Mouse (Mus musculus) myocyte (in vitro differentiated cells): ENCODE results near the gene Dnase2a. TPM values are rescaled to one million over a fixed set of nuclear protein-coding genes. Genes with fewer than 3 reads are reported as not detected.
"Not testable (repeated sequence)": the region's sequence is repeated elsewhere in the genome, so short reads cannot be mapped to it uniquely, and the experiment has no call there.

Experiments used
- H3K27me3 ChIP-seq: one replicate; pipeline ENCODE4 v1.6.1; 2011; ENCODE audit not compliant: control insufficient read depth, insufficient read depth, insufficient read length
- H3K36me3 ChIP-seq: one replicate; pipeline ENCODE4 v1.6.1; 2011; ENCODE audit not compliant: control insufficient read depth, insufficient read depth
- H3K4me2 ChIP-seq: one replicate; pipeline ENCODE4 v1.6.1; 2011; ENCODE audit warnings: low read depth, control low read depth
- H3K4me3 ChIP-seq: one replicate; pipeline ENCODE4 v1.5.1; 2011; ENCODE audit warnings: mild to moderate bottlenecking, control low read depth, moderate library complexity
- H3K79me2 ChIP-seq: one replicate; pipeline ENCODE4 v1.6.1; 2011; ENCODE audit not compliant: control insufficient read depth, insufficient read depth
- H3ac ChIP-seq: one replicate; pipeline ENCODE4 v1.6.1; 2011; ENCODE audit not compliant: control insufficient read depth, insufficient read length
- CEBPB ChIP-seq: IDR thresholded peaks from 2 replicates; pipeline ENCODE4 v1.6.1; 2011; ENCODE audit warnings: mild to moderate bottlenecking, moderate library complexity; ENCODE audit not compliant: poor library complexity, insufficient read depth, severe bottlenecking
- E2F4 ChIP-seq: IDR thresholded peaks from one replicate; pipeline ENCODE4 v1.6.1; 2011; ENCODE audit warnings: mild to moderate bottlenecking, control low read depth, moderate library complexity; ENCODE audit not compliant: insufficient read depth
- MAX ChIP-seq: IDR thresholded peaks from one replicate; pipeline ENCODE4 v1.6.1; 2011; ENCODE audit warnings: low read depth, mild to moderate bottlenecking, control low read depth
- MYOD1 ChIP-seq, 3 experiments: IDR thresholded peaks; one replicate each; pipeline ENCODE4 v1.6.1; 2011; ENCODE audit warnings: control low read depth in 2 of 3, low read depth in 2 of 3, mild to moderate bottlenecking in 2 of 3, moderate library complexity in 1 of 3; ENCODE audit not compliant: insufficient read length in 2 of 3, control insufficient read depth in 1 of 3
- MYOG ChIP-seq, 3 experiments: IDR thresholded peaks; one replicate each; pipeline ENCODE4 v1.6.1; 2011; ENCODE audit warnings: control low read depth in 2 of 3, low read depth in 2 of 3, mild to moderate bottlenecking in 2 of 3; ENCODE audit not compliant: insufficient read length in 2 of 3, control insufficient read depth in 1 of 3, insufficient read depth in 1 of 3
- POLR2A ChIP-seq: IDR thresholded peaks from one replicate; pipeline ENCODE4 v1.6.1; 2011; ENCODE audit warnings: low read depth, mild to moderate bottlenecking, control low read depth, moderate library complexity; ENCODE audit not compliant: insufficient read length
- POLR2AphosphoS2 ChIP-seq: IDR thresholded peaks from one replicate; pipeline ENCODE4 v1.6.1; 2011; ENCODE audit warnings: low read depth, control low read depth; ENCODE audit not compliant: insufficient read length
- REST ChIP-seq: IDR thresholded peaks from one replicate; pipeline ENCODE4 v1.6.1; 2011; ENCODE audit warnings: mild to moderate bottlenecking, control low read depth, moderate library complexity; ENCODE audit not compliant: insufficient read depth, insufficient read length
- SRF ChIP-seq: IDR thresholded peaks from one replicate; pipeline ENCODE4 v1.6.1; 2011; ENCODE audit warnings: low read depth; ENCODE audit not compliant: control insufficient read depth, insufficient read length
- TCF12 ChIP-seq: IDR thresholded peaks from one replicate; pipeline ENCODE4 v1.6.1; 2011; ENCODE audit warnings: mild to moderate bottlenecking, control low read depth; ENCODE audit not compliant: poor library complexity, insufficient read depth, severe bottlenecking
- TCF3 ChIP-seq: IDR thresholded peaks from one replicate; pipeline ENCODE4 v1.6.1; 2011; ENCODE audit warnings: low read depth, control low read depth; ENCODE audit not compliant: insufficient read length
- USF1 ChIP-seq: IDR thresholded peaks from one replicate; pipeline ENCODE4 v1.6.1; 2011; ENCODE audit warnings: low read depth, mild to moderate bottlenecking, control low read depth, moderate library complexity
- polyA plus RNA-seq: library from polyadenylated mRNA; unstranded; fragments of >200 nt; fragmentation: generic; extraction: Trizol; gene quantifications from one replicate; pipeline ENCODE4 v1.2.1, GENCODE M21; 2012; ENCODE audit warnings: missing spikeins

Gene Dnase2a
- polyA plus RNA-seq, 1 experiment: 9.2 TPM

DNA sequence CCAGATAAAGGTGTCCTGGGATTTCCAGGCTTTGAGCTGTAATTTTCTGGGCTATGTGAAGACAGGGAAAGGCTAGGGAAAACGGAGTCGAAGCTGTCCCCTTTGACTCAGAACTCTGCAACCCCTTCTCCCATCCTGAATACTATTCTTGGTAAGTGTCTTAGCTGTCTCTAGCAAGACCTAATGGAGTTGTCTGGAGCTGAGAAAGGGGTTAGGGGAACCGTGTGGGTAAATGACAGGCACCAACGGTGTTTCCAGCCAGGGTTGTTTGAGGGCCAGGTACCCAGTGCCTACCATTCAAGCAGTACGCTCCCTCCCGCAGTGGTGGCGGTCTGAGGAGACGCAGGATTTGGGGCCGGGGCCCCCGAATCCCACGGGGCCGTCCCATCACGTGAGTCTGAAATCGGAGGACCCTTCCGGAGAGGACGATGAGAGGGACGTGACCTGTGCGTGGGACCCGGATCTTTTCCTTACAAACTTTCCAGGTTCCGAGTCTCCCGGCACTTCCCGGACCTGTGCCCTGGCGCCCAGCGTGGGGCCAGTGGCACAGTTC is 5.9 kb upstream of the Dnase2a start:
- TF ChIP-seq POLR2AphosphoS2 (no peak), USF1 (no peak), SRF (no peak), CEBPB (no peak), REST (no peak), E2F4 (no peak), MYOD1 (IDR thresholded peaks at IDR 0.05; ENCODE audit: control insufficient read depth in 1 of 3, insufficient read length in 2 of 3, low read depth in 2 of 3) (no peak), POLR2A (no peak), TCF3 (no peak), MYOG (IDR thresholded peaks at IDR 0.05; ENCODE audit: control insufficient read depth in 1 of 3, insufficient read depth in 1 of 3, insufficient read length in 2 of 3, low read depth in 2 of 3) (no peak), MAX (no peak), TCF12 (no peak)
- Histone ChIP-seq H3K79me2 (no peaks in the 10 kb centered on the region), H3ac (peak overlapping the region; percentile 13), H3K27me3 (no peaks in the 10 kb centered on the region), H3K4me2 (peak overlapping the region; percentile 86), H3K36me3 (no peaks in the 10 kb centered on the region), H3K4me3 (peak overlapping the region; percentile 25)

DNA sequence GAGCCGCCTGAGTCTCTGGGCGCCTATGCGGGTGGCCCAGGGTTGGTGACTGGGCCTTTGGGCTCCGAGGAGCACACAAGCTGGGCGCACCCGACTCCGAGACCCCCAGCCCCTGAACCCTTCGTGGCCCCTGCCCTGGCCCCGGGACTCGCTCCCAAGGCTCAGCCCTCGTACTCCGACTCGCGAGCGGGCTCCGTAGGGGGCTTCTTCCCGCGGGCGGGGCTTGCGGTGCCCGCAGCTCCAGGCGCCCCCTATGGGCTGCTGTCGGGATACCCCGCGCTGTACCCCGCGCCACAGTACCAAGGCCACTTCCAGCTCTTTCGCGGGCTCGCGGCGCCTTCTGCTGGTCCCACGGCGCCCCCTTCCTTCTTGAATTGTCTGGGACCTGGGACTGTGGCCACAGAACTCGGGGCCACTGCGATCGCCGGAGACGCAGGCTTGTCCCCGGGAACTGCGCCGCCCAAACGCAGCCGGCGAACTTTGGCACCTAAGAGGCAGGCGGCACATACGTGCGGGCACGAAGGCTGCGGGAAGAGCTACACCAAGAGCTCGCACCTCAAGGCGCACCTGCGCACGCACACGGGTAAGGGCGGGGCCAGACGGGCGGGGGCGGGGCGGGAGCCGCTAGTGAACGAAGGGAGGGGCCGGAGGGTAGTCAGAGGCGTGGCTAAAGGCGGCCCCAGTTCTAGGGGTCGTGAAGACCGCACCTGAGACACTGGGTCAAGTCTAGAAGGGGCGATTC is 5.3 kb upstream of the Dnase2a start:
- H3K4me3 ChIP-seq: peak overlapping the region; percentile 25
- TF ChIP-seq USF1: no peak
- no peak for TF ChIP-seq TCF3
- TF ChIP-seq POLR2A: no peak
- TF ChIP-seq MAX: no peak
- TF ChIP-seq E2F4: no peak
- TF ChIP-seq REST: no peak
- no peak for TF ChIP-seq POLR2AphosphoS2
- TF ChIP-seq MYOD1 (IDR thresholded peaks at IDR 0.05; ENCODE audit: control insufficient read depth in 1 of 3, insufficient read length in 2 of 3, low read depth in 2 of 3): no peak
- no peak for TF ChIP-seq SRF
- no peak for TF ChIP-seq TCF12
- TF ChIP-seq MYOG (IDR thresholded peaks at IDR 0.05; ENCODE audit: control insufficient read depth in 1 of 3, insufficient read depth in 1 of 3, insufficient read length in 2 of 3, low read depth in 2 of 3): no peak
- TF ChIP-seq CEBPB: no peak

DNA sequence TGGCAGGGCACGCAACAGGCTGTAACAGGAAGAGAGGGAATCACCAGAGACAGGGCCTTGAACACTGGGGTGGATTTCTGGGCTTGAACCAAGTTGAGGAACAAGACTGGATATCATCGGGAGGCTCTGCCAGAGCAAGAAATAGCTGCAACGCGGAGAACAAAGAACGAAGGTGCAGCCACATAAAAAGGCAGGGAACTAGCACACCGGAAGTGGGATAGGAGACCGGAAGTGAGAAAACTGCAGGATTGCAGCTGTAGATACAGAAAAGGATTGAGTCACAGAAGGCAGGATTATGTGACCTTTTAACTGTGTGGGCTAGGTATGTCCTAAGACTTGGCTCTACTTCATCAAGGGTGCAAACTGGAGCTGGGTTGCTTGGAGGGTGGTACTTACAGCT is 4.0 kb upstream of the Dnase2a start:
- Histone ChIP-seq H3K79me2 (no peaks in the 10 kb centered on the region), H3K36me3 (no peaks in the 10 kb centered on the region), H3ac (no peak overlapping the region), H3K27me3 (no peaks in the 10 kb centered on the region), H3K4me2 (no peak overlapping the region), H3K4me3 (no peak overlapping the region)
- TF ChIP-seq REST: no peak
- no peak for TF ChIP-seq MYOG (IDR thresholded peaks at IDR 0.05; ENCODE audit: control insufficient read depth in 1 of 3, insufficient read depth in 1 of 3, insufficient read length in 2 of 3, low read depth in 2 of 3)
- TF ChIP-seq POLR2A: no peak
- TF ChIP-seq MYOD1 (IDR thresholded peaks at IDR 0.05; ENCODE audit: control insufficient read depth in 1 of 3, insufficient read length in 2 of 3, low read depth in 2 of 3): no peak
- no peak for TF ChIP-seq MAX
- no peak for TF ChIP-seq TCF3

More for the DNA sequence above, 5.3 kb upstream of the Dnase2a start:
- Histone ChIP-seq H3K27me3 (no peaks in the 10 kb centered on the region), H3ac (peak overlapping the region; percentile 13), H3K79me2 (no peaks in the 10 kb centered on the region), H3K36me3 (no peaks in the 10 kb centered on the region), H3K4me2 (peak overlapping the region; percentile 86)

DNA sequence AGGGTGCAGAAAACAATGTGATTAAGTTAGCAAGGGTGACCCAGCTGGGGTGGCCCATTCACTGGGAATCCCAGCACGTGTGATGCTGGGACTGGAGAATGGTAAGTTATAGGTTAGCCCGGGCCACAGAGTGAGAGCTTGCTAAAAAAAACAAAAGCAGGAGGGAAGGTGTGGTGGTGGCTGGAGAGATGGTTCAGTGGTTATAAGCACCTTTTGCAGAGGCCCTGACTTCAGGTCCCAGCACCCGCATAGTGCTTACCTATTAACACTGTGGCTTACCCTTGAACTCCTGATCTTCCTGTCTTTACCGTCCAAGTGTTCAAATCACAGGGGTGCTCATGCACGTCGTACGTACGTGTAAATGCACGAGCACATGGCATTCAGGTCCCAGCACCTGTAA is 1.3 kb upstream of the Dnase2a start:
- no peak overlapping the region for H3K4me2 ChIP-seq
- no peak overlapping the region for H3ac ChIP-seq
- no peak for TF ChIP-seq TCF3
- TF ChIP-seq TCF12: no peak
- no peak for TF ChIP-seq POLR2AphosphoS2
- no peak for TF ChIP-seq MYOG (IDR thresholded peaks at IDR 0.05; ENCODE audit: control insufficient read depth in 1 of 3, insufficient read depth in 1 of 3, insufficient read length in 2 of 3, low read depth in 2 of 3)
- TF ChIP-seq USF1: no peak
- TF ChIP-seq SRF: no peak
- no peak for TF ChIP-seq MYOD1 (IDR thresholded peaks at IDR 0.05; ENCODE audit: control insufficient read depth in 1 of 3, insufficient read length in 2 of 3, low read depth in 2 of 3)
- TF ChIP-seq POLR2A: no peak
- TF ChIP-seq REST: no peak
- TF ChIP-seq E2F4: no peak
- no peak for TF ChIP-seq MAX
- TF ChIP-seq CEBPB: no peak
- H3K79me2 ChIP-seq: no peaks in the 10 kb centered on the region
- no peaks in the 10 kb centered on the region for H3K36me3 ChIP-seq
- H3K27me3 ChIP-seq: no peaks in the 10 kb centered on the region
- H3K4me3 ChIP-seq: no peak overlapping the region

DNA sequence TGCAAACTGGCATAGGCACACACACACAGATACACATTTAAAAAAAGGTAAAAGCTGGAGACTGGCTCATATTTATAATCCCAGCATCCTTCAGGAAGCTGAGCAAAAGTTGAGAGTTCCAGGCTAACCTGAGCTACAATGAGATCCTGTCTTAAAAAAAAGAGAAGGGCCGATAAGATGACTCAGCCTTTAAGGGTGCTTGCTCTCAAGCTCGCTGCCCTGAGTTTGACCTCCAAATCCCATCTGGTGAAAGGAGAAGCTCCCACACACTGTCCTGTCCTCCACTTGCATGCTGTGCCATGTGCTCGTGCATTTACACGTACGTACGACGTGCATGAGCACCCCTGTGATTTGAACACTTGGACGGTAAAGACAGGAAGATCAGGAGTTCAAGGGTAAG is 867 bp upstream of the Dnase2a start:
- H3ac ChIP-seq: no peak overlapping the region
- H3K27me3 ChIP-seq: no peaks in the 10 kb centered on the region
- H3K79me2 ChIP-seq: no peaks in the 10 kb centered on the region
- TF ChIP-seq USF1 (no peak), TCF12 (no peak), POLR2A (no peak), MYOG (IDR thresholded peaks at IDR 0.05; ENCODE audit: control insufficient read depth in 1 of 3, insufficient read depth in 1 of 3, insufficient read length in 2 of 3, low read depth in 2 of 3) (no peak), CEBPB (no peak), TCF3 (no peak), E2F4 (no peak), MAX (no peak), POLR2AphosphoS2 (no peak), REST (no peak), SRF (no peak), MYOD1 (IDR thresholded peaks at IDR 0.05; ENCODE audit: control insufficient read depth in 1 of 3, insufficient read length in 2 of 3, low read depth in 2 of 3) (no peak)
- no peak overlapping the region for H3K4me2 ChIP-seq
- peak overlapping the region; percentile 42 for H3K4me3 ChIP-seq
- H3K36me3 ChIP-seq: no peaks in the 10 kb centered on the region

DNA sequence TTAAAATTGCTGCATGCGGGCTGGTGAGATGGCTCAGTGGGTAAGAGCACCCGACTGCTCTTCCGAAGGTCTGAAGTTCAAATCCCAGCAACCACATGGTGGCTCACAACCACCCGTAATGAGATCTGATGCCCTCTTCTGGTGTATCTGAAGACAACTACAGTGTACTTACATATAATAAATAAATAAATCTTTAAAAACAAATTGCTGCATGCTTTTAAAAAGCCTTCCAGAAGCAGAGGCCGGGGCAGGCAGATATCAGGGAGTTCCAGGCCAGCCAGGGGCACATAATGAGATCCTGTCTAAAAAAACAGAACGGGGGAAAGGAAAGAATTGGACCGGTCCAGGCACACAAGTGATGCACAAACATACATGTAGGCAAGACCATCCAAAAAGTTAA is 381 bp upstream of the Dnase2a start:
- Histone ChIP-seq H3K4me2 (peak overlapping the region; percentile 100), H3K4me3 (peak overlapping the region; percentile 42)
- not testable (repeated sequence) for H3K27me3 ChIP-seq, H3ac ChIP-seq, H3K36me3 ChIP-seq, H3K79me2 ChIP-seq
